Mouse (Mus musculus) olfactory bulb, adult 2 months (tissue): ENCODE data around the gene Dicer1.

Experiments used
- CTCF ChIP-seq: fragments of 200-500 bp; IDR thresholded peaks from 2 replicates; pipeline ENCODE4 v1.5.1; 2012; ENCODE audit warnings: low read depth, mild to moderate bottlenecking, low read length, moderate library complexity; ENCODE audit not compliant: insufficient read depth
- POLR2A ChIP-seq: fragments of 200-500 bp; IDR thresholded peaks from 2 replicates; pipeline ENCODE4 v1.6.1; 2012; ENCODE audit warnings: mild to moderate bottlenecking, low read depth, low read length, moderate library complexity; ENCODE audit not compliant: insufficient read depth

- TF ChIP-seq POLR2A (no peak), CTCF (no peak)
Observed at GRCm38 (mm10) chr12:104738931-104739330, 12.8 kb downstream of the Dicer1 start.
